Mouse (Mus musculus) brain, embryonic 14.5 days (tissue): ENCODE data around the gene 3110082I17Rik.

Experiments
- CTCF ChIP-seq: fragments of 200-500 bp; IDR thresholded peaks from 2 replicates; pipeline ENCODE4 v1.5.1; 2012; ENCODE audit warnings: inconsistent platforms, mild to moderate bottlenecking, moderate library complexity, borderline replicate concordance; ENCODE audit not compliant: insufficient read depth, insufficient read length; ENCODE audit errors: extremely low read depth
- POLR2A ChIP-seq: fragments of 200-500 bp; IDR thresholded peaks from 2 replicates; pipeline ENCODE4 v1.6.1; 2012; ENCODE audit warnings: mild to moderate bottlenecking, inconsistent platforms, borderline replicate concordance; ENCODE audit not compliant: poor library complexity, insufficient read depth, insufficient read length, severe bottlenecking; ENCODE audit errors: extremely low read depth

DNA sequence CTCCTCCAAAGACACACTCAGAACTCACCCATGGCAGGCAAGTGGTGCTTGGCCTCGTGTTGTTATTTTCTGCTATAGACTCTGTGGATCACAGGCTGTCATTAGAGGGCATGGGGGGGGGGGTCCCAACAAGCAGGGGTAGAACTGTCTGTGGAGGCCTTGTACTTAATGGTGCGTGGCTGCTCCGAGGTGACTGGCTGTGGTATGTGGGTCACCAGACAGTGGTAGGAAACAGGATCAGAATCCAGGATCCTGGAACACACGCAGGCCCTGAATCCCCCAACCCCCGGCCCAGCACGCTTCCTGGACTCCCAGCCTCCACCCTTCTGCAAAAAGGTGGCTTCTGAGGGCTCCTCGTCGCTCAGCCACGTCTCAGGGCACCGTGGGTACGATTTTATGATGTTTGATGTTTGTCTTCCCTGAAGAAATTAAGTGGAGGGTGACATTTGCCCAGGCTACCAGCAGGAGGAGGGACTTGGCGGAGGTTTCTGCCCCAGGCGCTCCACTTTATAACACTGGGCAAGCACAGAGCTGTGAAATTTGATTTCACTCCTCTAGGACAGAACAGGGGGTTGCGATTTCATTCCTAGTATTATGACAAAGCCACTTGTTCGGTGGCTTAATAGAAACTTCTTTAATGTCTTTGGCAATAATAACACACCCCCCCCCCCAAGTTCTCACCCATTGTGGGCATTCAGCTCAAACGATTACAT lies 126.9 kb downstream of the 3110082I17Rik start:
- TF ChIP-seq POLR2A (no peak), CTCF (no peak)
